Comparison of ENCODE assay signal across 20 mouse cellular contexts in the genomic region with DNA sequence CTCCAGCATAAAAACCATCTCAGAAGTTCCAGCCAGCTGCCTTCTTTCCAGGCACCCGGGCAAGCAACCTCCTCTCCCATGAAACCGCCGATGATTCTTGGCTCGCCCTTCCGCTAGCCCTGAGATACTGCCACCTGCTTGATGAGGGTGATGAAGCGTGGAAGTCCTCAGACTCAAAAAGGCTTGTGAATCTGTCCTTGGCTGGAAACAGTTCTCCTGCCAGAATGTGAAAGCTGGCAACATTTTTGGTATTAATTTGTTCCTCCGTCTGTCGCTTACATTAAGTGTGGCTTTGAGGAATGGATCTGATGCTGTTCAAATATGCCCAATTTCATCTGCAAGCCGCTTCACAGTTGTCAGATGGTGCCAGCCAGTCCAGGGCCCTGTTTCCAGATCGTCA. TPM values are rescaled to one million over a fixed set of nuclear protein-coding genes. Genes with fewer than 3 reads are reported as not detected.
DNase-seq lines count a peak whose midpoint lies in the region; ATAC-seq lines count a peak whose summit lies in the region.
"Had no signal": no experiment of that assay in that cellular context is flagged by ENCODE, and none has a peak within 500 bp of the region (broad histone marks: within the 10 kb centered on the region; RNA-seq: fewer than 3 reads in every experiment).

No protein-coding gene starts in this region.

- peak; percentile 79 for ATAC-seq in forebrain, embryonic 15.5 days (replicated peaks)
- ATAC-seq in forebrain, embryonic 11.5 days (replicated peaks; ENCODE audit: low FRiP score): no peak
- ATAC-seq: intestine, embryonic 16.5 days; midbrain, embryonic 15.5 days; Patski had no signal

- peak overlapping the region; percentile 77 for H3K27ac ChIP-seq in forebrain, embryonic 15.5 days (replicated peaks)
- H3K27ac ChIP-seq in forebrain, embryonic 11.5 days (ENCODE audit: low read depth, low read length): no peak overlapping the region
- H3K27ac ChIP-seq: embryonic facial prominence, embryonic 13.5 days; heart, embryonic 10.5 days; midbrain, embryonic 15.5 days; neural tube, embryonic 12.5 days had no signal

- H3K4me1 ChIP-seq in forebrain, embryonic 15.5 days: peaks cover 16% of the 10 kb centered on the region
- H3K4me1 ChIP-seq in forebrain, embryonic 11.5 days (replicated peaks; ENCODE audit: control insufficient read depth, insufficient read depth, low read length): no peaks in the 10 kb centered on the region
- H3K4me1 ChIP-seq: midbrain, embryonic 15.5 days had no signal

- no peak overlapping the region for H3K9ac ChIP-seq in forebrain, embryonic 15.5 days (replicated peaks)
- no peak overlapping the region for H3K9ac ChIP-seq in forebrain, embryonic 11.5 days (ENCODE audit: low read length)
- H3K9ac ChIP-seq: embryonic facial prominence, embryonic 13.5 days; midbrain, embryonic 15.5 days; neural tube, embryonic 12.5 days had no signal

- H3K9me3 ChIP-seq in forebrain, embryonic 15.5 days: no peaks in the 10 kb centered on the region
- H3K9me3 ChIP-seq in forebrain, embryonic 11.5 days (ENCODE audit: control insufficient read depth, low read length): no peaks in the 10 kb centered on the region
- H3K9me3 ChIP-seq: embryonic facial prominence, embryonic 13.5 days; heart, embryonic 10.5 days; midbrain, embryonic 15.5 days; neural tube, embryonic 12.5 days had no signal

- H3K4me2 ChIP-seq in forebrain, embryonic 15.5 days (replicated peaks): no peak overlapping the region
- no peak overlapping the region for H3K4me2 ChIP-seq in forebrain, embryonic 11.5 days (ENCODE audit: low read depth, low read length, severe bottlenecking)
- H3K4me2 ChIP-seq: embryonic facial prominence, embryonic 13.5 days; midbrain, embryonic 15.5 days; neural tube, embryonic 12.5 days had no signal

- no peak overlapping the region for H3K4me3 ChIP-seq in forebrain, embryonic 15.5 days
- H3K4me3 ChIP-seq in forebrain, embryonic 11.5 days (ENCODE audit: low read depth, low read length): no peak overlapping the region
- H3K4me3 ChIP-seq: embryonic facial prominence, embryonic 13.5 days; heart, embryonic 10.5 days; midbrain, embryonic 15.5 days; neural tube, embryonic 12.5 days had no signal

- H3K27me3 ChIP-seq in forebrain, embryonic 15.5 days: no peaks in the 10 kb centered on the region
- H3K27me3 ChIP-seq in forebrain, embryonic 11.5 days (ENCODE audit: control insufficient read depth, insufficient read depth, low read length): no peaks in the 10 kb centered on the region
- H3K27me3 ChIP-seq: Patski had no signal

- H3K36me3 ChIP-seq in forebrain, embryonic 15.5 days: no peaks in the 10 kb centered on the region
- H3K36me3 ChIP-seq in forebrain, embryonic 11.5 days (ENCODE audit: control insufficient read depth, insufficient read depth, low read length): no peaks in the 10 kb centered on the region
- H3K36me3 ChIP-seq: embryonic facial prominence, embryonic 13.5 days; heart, embryonic 10.5 days; midbrain, embryonic 15.5 days; neural tube, embryonic 12.5 days had no signal

- 53% methylated on average over 10 of the region's 10 CpGs for WGBS in forebrain, embryonic 15.5 days
- WGBS in forebrain, embryonic 11.5 days: 93% methylated on average over 10 of the region's 10 CpGs

- DNase-seq in forebrain, embryonic 11.5 days (ENCODE audit: low spot score): no peak
- DNase-seq in layer of hippocampus, adult 11-12 months (ENCODE audit: low spot score): peak; percentile 39
- DNase-seq in layer of hippocampus, postnatal 25 days (ENCODE audit: extremely low spot score in 1 of 2, low spot score in 1 of 2): no peak
- peak; percentile 82 for DNase-seq in brain, adult 2 months (ENCODE audit: low read depth, low spot score)
- peak; percentile 82 for DNase-seq in cerebellum, adult 9-11 months
- DNase-seq in lung, postnatal 4 days: no peak
- no peak for DNase-seq in urinary bladder, postnatal 36 days (ENCODE audit: low spot score in 2 of 2)
- DNase-seq: gastrocnemius, postnatal 25 days; kidney, postnatal 36 days; liver; lung, adult 18-20 months; lung, postnatal 36 days had no signal

RNA-seq across cellular contexts. Expression of a gene that starts 20.1 kb away (rescaled TPM):
- polyA plus RNA-seq in forebrain, embryonic 15.5 days (2015; fragmentation: Nextera tagmentation; extraction: Ambion mirVana): 6.5 and 7.4 TPM in 2 replicates
- polyA plus RNA-seq in forebrain, embryonic 11.5 days (2014; fragmentation: Nextera tagmentation; extraction: Ambion mirVana): 9.4 and 10.0 TPM in 2 replicates
- total RNA-seq in layer of hippocampus, postnatal 25 days (2021): 10 to 100 TPM; 18.3 to 20.1 TPM
- total RNA-seq: common myeloid progenitor, adult 5-6 weeks had no signal

Comparison
In these comparisons a context has a peak if more than half of its experiments do, and no peak if none do; other contexts are left out.
1. DNase-seq: peak in layer of hippocampus, adult 11-12 months (single experiment), brain, adult 2 months (single experiment) and cerebellum, adult 9-11 months (single experiment); none in forebrain, embryonic 11.5 days (single experiment), layer of hippocampus, postnatal 25 days (0 of 2), lung, postnatal 4 days (0 of 2) and urinary bladder, postnatal 36 days (0 of 2).